Comparison of ENCODE assay signal across 20 mouse cellular contexts in genomic region chr17:28524831-28525430, GRCm38 (mm10). TPM values are rescaled to one million over a fixed set of nuclear protein-coding genes. Genes with fewer than 3 reads are reported as not detected.
A peak's percentile ranks its signal among the peaks of the same experiment; 100 is the strongest.
DNase-seq lines count a peak whose midpoint lies in the region; ATAC-seq and TF ChIP-seq lines count a peak whose summit lies in the region.
"Had no signal": no experiment of that assay in that cellular context is flagged by ENCODE, and none has a peak within 500 bp of the region (broad histone marks: within the 10 kb centered on the region; RNA-seq: fewer than 3 reads in every experiment).

No protein-coding gene starts in this region.

- no peak overlapping the region for H3K4me3 ChIP-seq in lung, embryonic 14.5 days (ENCODE audit: low read depth, low read length)
- no peak overlapping the region for H3K4me3 ChIP-seq in lung, adult 2 months (replicated peaks; ENCODE audit: extremely low read depth, low read depth, low read length)
- H3K4me3 ChIP-seq in MEL (ENCODE audit: control insufficient read depth in 1 of 2, insufficient read depth in 1 of 2, low read depth in 2 of 2, low read length in 2 of 2), result no peak overlapping the region
- no peak overlapping the region for H3K4me3 ChIP-seq in neural tube, embryonic 15.5 days (replicated peaks)
- H3K4me3 ChIP-seq: embryonic facial prominence, embryonic 12.5 days; liver, embryonic 13.5 days; neural tube, embryonic 13.5 days had no signal

- no peaks in the 10 kb centered on the region for H3K27me3 ChIP-seq in lung, embryonic 14.5 days (ENCODE audit: insufficient read depth, low read length)
- no peaks in the 10 kb centered on the region for H3K27me3 ChIP-seq in MEL (ENCODE audit: control insufficient read depth in 1 of 2, insufficient read depth in 2 of 2, low read length in 2 of 2)
- peaks cover 8% of the 10 kb centered on the region for H3K27me3 ChIP-seq in neural tube, embryonic 15.5 days (replicated peaks)

- no peak for ATAC-seq in lung, embryonic 14.5 days (ENCODE audit: insufficient read depth)
- ATAC-seq in neural tube, embryonic 15.5 days (ENCODE audit: low FRiP score), result no peak

- H3K4me2 ChIP-seq in lung, embryonic 14.5 days, result no peak overlapping the region
- no peak overlapping the region for H3K4me2 ChIP-seq in neural tube, embryonic 15.5 days
- H3K4me2 ChIP-seq: embryonic facial prominence, embryonic 12.5 days; neural tube, embryonic 13.5 days had no signal

- H3K36me3 ChIP-seq in lung, embryonic 14.5 days (ENCODE audit: insufficient read depth), result no peaks in the 10 kb centered on the region
- H3K36me3 ChIP-seq in MEL (ENCODE audit: control insufficient read depth in 1 of 2, insufficient read depth in 2 of 2, low read length in 2 of 2), result peaks cover 0 to 23% of the 10 kb centered on the region in 2 experiments; a peak in 2 of 4 replicates
- no peaks in the 10 kb centered on the region for H3K36me3 ChIP-seq in neural tube, embryonic 15.5 days
- H3K36me3 ChIP-seq: embryonic facial prominence, embryonic 12.5 days; forebrain, embryonic 10.5 days; liver, embryonic 13.5 days; neural tube, embryonic 13.5 days had no signal

- WGBS in lung, embryonic 14.5 days, result 58% methylated on average over 4 of the region's 4 CpGs
- WGBS in lung, adult 2 months, result 69% methylated on average over 4 of the region's 4 CpGs
- 76% methylated on average over 4 of the region's 4 CpGs for whole genome bisulfite sequencing in neural tube, embryonic 15.5 days

- TF ChIP-seq RAD21 in MEL (IDR thresholded peaks at IDR 0.05; ENCODE audit: low read depth, low read length), result no peak

- peak; percentile 11 for DNase-seq in kidney, adult 11 months
- DNase-seq in kidney, adult 8-10 months, result no peak
- DNase-seq in lung, embryonic 14.5 days, result no peak
- DNase-seq in lung, adult 2 months, result no peak
- DNase-seq in A20 (ENCODE audit: low read depth, low spot score) (peak; percentile 72), MEL (ENCODE audit: low read depth, low spot score) (peak; percentile 67)
- no peak for DNase-seq in testis, postnatal 10 days (ENCODE audit: low spot score)
- DNase-seq: adrenal gland, postnatal 36 days; cerebellum, postnatal 36 days; heart, postnatal 4 days; liver, embryonic 13.5 days; thymus, postnatal 14 days had no signal

- no peak for TF ChIP-seq EP300 in MEL (IDR thresholded peaks at IDR 0.05; ENCODE audit: low read depth in 1 of 2, low read length in 2 of 2)

- H3K4me1 ChIP-seq in lung, embryonic 14.5 days (ENCODE audit: insufficient read depth), result 0 out of 2 replicates have a peak, but pooled peaks cover 6% of the 10 kb centered on the region
- H3K4me1 ChIP-seq in lung, adult 2 months (ENCODE audit: control insufficient read depth, insufficient read depth, low read length), result peaks cover 10% of the 10 kb centered on the region
- peaks cover 8 to 27% of the 10 kb centered on the region in 2 experiments; a peak in 3 of 4 replicates for H3K4me1 ChIP-seq in MEL (ENCODE audit: control insufficient read depth in 1 of 2, insufficient read depth in 2 of 2, low read length in 2 of 2)
- peaks cover 27% of the 10 kb centered on the region for H3K4me1 ChIP-seq in neural tube, embryonic 15.5 days

- no peaks in the 10 kb centered on the region for H3K9me3 ChIP-seq in lung, embryonic 14.5 days (ENCODE audit: low read depth, low read length)
- H3K9me3 ChIP-seq in MEL (replicated peaks; ENCODE audit: insufficient read depth, low read length), result no peaks in the 10 kb centered on the region
- no peaks in the 10 kb centered on the region for H3K9me3 ChIP-seq in neural tube, embryonic 15.5 days (replicated peaks)
- H3K9me3 ChIP-seq: embryonic facial prominence, embryonic 12.5 days; forebrain, embryonic 10.5 days; liver, embryonic 13.5 days; neural tube, embryonic 13.5 days had no signal

- peak; percentile 9; the same call in 1 of the 2 replicates for TF ChIP-seq CTCF in lung, embryonic 14.5 days (IDR thresholded peaks at IDR 0.05; ENCODE audit: low read depth)
- no peak for TF ChIP-seq CTCF in lung, adult 2 months (IDR thresholded peaks at IDR 0.05; ENCODE audit: insufficient read depth, low read length)
- no peak; a peak in 1 of 6 replicates for TF ChIP-seq CTCF in MEL (IDR thresholded peaks at IDR 0.05 in 2 of 3, conservative IDR thresholded peaks at IDR 0.05 in 1 of 3; ENCODE audit: control insufficient read depth in 1 of 3, insufficient read depth in 1 of 3, low read depth in 2 of 3, low read length in 3 of 3, poor library complexity in 1 of 3, severe bottlenecking in 1 of 3)

- no peak overlapping the region for H3K9ac ChIP-seq in lung, embryonic 14.5 days
- no peak overlapping the region for H3K9ac ChIP-seq in MEL (ENCODE audit: control insufficient read depth, low read depth, low read length, poor library complexity, severe bottlenecking)
- H3K9ac ChIP-seq in neural tube, embryonic 15.5 days (replicated peaks), result no peak overlapping the region
- H3K9ac ChIP-seq: embryonic facial prominence, embryonic 12.5 days; liver, embryonic 13.5 days; neural tube, embryonic 13.5 days had no signal

- no peak for TF ChIP-seq POLR2A in lung, adult 2 months (IDR thresholded peaks at IDR 0.05; ENCODE audit: borderline replicate concordance, extremely low read depth, low read depth, low read length)
- TF ChIP-seq POLR2A in MEL (IDR thresholded peaks at IDR 0.05; ENCODE audit: control insufficient read depth in 1 of 2, insufficient read depth in 1 of 2, low read depth in 1 of 2, low read length in 2 of 2, poor library complexity in 1 of 2), result peak in 1 of 2 experiments; percentile 29; a peak in 1 of 4 replicates

- peaks cover 5% of the 10 kb centered on the region; the same call in 1 of the 2 replicates for H3K79me2 ChIP-seq in MEL (ENCODE audit: control insufficient read depth, insufficient read depth, low read length, poor library complexity)

- no peak overlapping the region for H3K27ac ChIP-seq in lung, embryonic 14.5 days (ENCODE audit: low read depth)
- peak overlapping the region; percentile 93 for H3K27ac ChIP-seq in MEL (ENCODE audit: control insufficient read depth, low read depth, low read length)
- no peak overlapping the region for H3K27ac ChIP-seq in neural tube, embryonic 15.5 days (replicated peaks)
- H3K27ac ChIP-seq: embryonic facial prominence, embryonic 12.5 days; forebrain, embryonic 10.5 days; liver, embryonic 13.5 days; neural tube, embryonic 13.5 days had no signal

TF ChIP-seq in MEL, 35 proteins besides CTCF, POLR2A, EP300 and RAD21 (continues in another document):
- TF ChIP-seq ZNF384 (IDR thresholded peaks at IDR 0.05; ENCODE audit: low read depth, low read length) (peak; percentile 40; the same call in 1 of the 2 replicates), TAL1 (IDR thresholded peaks at IDR 0.05; ENCODE audit: low read length) (no peak), MXI1 (IDR thresholded peaks at IDR 0.05; ENCODE audit: low read depth, low read length) (no peak), E2F4 (IDR thresholded peaks at IDR 0.05; ENCODE audit: borderline replicate concordance, low read depth, low read length) (no peak), ELF1 (IDR thresholded peaks at IDR 0.05; ENCODE audit: low read depth, low read length) (0 out of 2 replicates have a peak, but pooled peaks have one; percentile 14), TBP (IDR thresholded peaks at IDR 0.05; ENCODE audit: low read depth, low read length) (peak; percentile 60; the same call in 1 of the 2 replicates), TCF12 (IDR thresholded peaks at IDR 0.05; ENCODE audit: low read depth, low read length) (no peak), NRF1 (IDR thresholded peaks at IDR 0.05; ENCODE audit: insufficient read depth, low read depth, low read length, poor library complexity, severe bottlenecking) (no peak), MYC (IDR thresholded peaks at IDR 0.05; ENCODE audit: low read depth, low read length) (peak; percentile 61; the same call in 1 of the 2 replicates)

RNA-seq across cellular contexts. Expression of gene Armc12, which starts 5.7 kb away (rescaled TPM):
- not detected in 2 replicates for polyA plus RNA-seq in lung, embryonic 14.5 days (2014; fragmentation: Nextera tagmentation; extraction: Ambion mirVana)
- not detected in 2 replicates for polyA plus RNA-seq in lung, adult 2 months (2012; rRNA removed)
- not detected in 2 replicates for total RNA-seq in MEL (2012; rRNA removed)
- under 1 TPM in 1 of 2 experiments, not detected in 1; 0.15 TPM for polyA plus RNA-seq in MEL (2012; ENCODE audit: insufficient read depth in 1 of 2, insufficient read length in 2 of 2, low read depth in 1 of 2, low replicate concordance in 2 of 2, missing spikeins in 1 of 2)
- polyA plus RNA-seq in neural tube, embryonic 15.5 days (2015; fragmentation: Nextera tagmentation; extraction: Ambion mirVana), result not detected in 2 replicates
- total RNA-seq: adrenal gland, postnatal 36 days; heart, adult 18-20 months; heart, postnatal 4 days; layer of hippocampus, adult 18-20 months; megakaryocyte, adult 5-6 weeks had no signal
- polyA plus RNA-seq: embryonic facial prominence, embryonic 12.5 days; forebrain, embryonic 10.5 days; intestine, embryonic 14.5 days; liver, embryonic 13.5 days; neural tube, embryonic 13.5 days had no signal

RNA-seq across cellular contexts. Expression of gene Fkbp5, which starts 7.6 kb away (rescaled TPM):
- polyA plus RNA-seq in lung, embryonic 14.5 days (2014; fragmentation: Nextera tagmentation; extraction: Ambion mirVana), result 8.3 and 8.7 TPM in 2 replicates
- 8.8 and 14.8 TPM in 2 replicates for polyA plus RNA-seq in lung, adult 2 months (2012; rRNA removed)
- 16.5 and 16.6 TPM in 2 replicates for total RNA-seq in MEL (2012; rRNA removed)
- polyA plus RNA-seq in MEL (2012; ENCODE audit: insufficient read depth in 1 of 2, insufficient read length in 2 of 2, low read depth in 1 of 2, low replicate concordance in 2 of 2, missing spikeins in 1 of 2), result 100 to 1,000 TPM in 1 of 2 experiments, 10 to 100 TPM in 1; 44.3 to 184 TPM
- polyA plus RNA-seq in neural tube, embryonic 15.5 days (2015; fragmentation: Nextera tagmentation; extraction: Ambion mirVana), result 27.2 and 51.1 TPM in 2 replicates

RNA-seq across cellular contexts. Expression of gene Clpsl2, which starts 24.3 kb away (rescaled TPM):
- polyA plus RNA-seq in lung, embryonic 14.5 days (2014; fragmentation: Nextera tagmentation; extraction: Ambion mirVana), result not detected in 2 replicates
- not detected in 2 replicates for polyA plus RNA-seq in lung, adult 2 months (2012; rRNA removed)
- total RNA-seq in MEL (2012; rRNA removed), result not detected in 2 replicates
- not detected for polyA plus RNA-seq in MEL (2012; ENCODE audit: insufficient read depth in 1 of 2, insufficient read length in 2 of 2, low read depth in 1 of 2, low replicate concordance in 2 of 2, missing spikeins in 1 of 2)
- polyA plus RNA-seq in neural tube, embryonic 15.5 days (2015; fragmentation: Nextera tagmentation; extraction: Ambion mirVana), result not detected in 2 replicates
- total RNA-seq: adrenal gland, postnatal 36 days; heart, adult 18-20 months; heart, postnatal 4 days; layer of hippocampus, adult 18-20 months; megakaryocyte, adult 5-6 weeks had no signal
- polyA plus RNA-seq: embryonic facial prominence, embryonic 12.5 days; forebrain, embryonic 10.5 days; intestine, embryonic 14.5 days; liver, embryonic 13.5 days; neural tube, embryonic 13.5 days had no signal

RNA-seq across cellular contexts. Expression of gene Clps, which starts 35.6 kb away (rescaled TPM):
- 0.33 and 0.80 TPM in 2 replicates for polyA plus RNA-seq in lung, embryonic 14.5 days (2014; fragmentation: Nextera tagmentation; extraction: Ambion mirVana)
- 1.8 and 16.1 TPM in 2 replicates for polyA plus RNA-seq in lung, adult 2 months (2012; rRNA removed)
- total RNA-seq in MEL (2012; rRNA removed), result not detected in 2 replicates
- polyA plus RNA-seq in MEL (2012; ENCODE audit: insufficient read depth in 1 of 2, insufficient read length in 2 of 2, low read depth in 1 of 2, low replicate concordance in 2 of 2, missing spikeins in 1 of 2), result not detected
- 20.5 TPM in 1 of 2 replicates, not detected in the other for polyA plus RNA-seq in neural tube, embryonic 15.5 days (2015; fragmentation: Nextera tagmentation; extraction: Ambion mirVana)
- total RNA-seq: adrenal gland, postnatal 36 days; heart, adult 18-20 months; heart, postnatal 4 days; layer of hippocampus, adult 18-20 months; megakaryocyte, adult 5-6 weeks had no signal
- polyA plus RNA-seq: embryonic facial prominence, embryonic 12.5 days; forebrain, embryonic 10.5 days; neural tube, embryonic 13.5 days had no signal

RNA-seq across cellular contexts. Expression of gene Lhfpl5, which starts 50.5 kb away (rescaled TPM):
- 0.20 and 0.32 TPM in 2 replicates for polyA plus RNA-seq in lung, embryonic 14.5 days (2014; fragmentation: Nextera tagmentation; extraction: Ambion mirVana)
- not detected in 2 replicates for polyA plus RNA-seq in lung, adult 2 months (2012; rRNA removed)
- not detected in 2 replicates for total RNA-seq in MEL (2012; rRNA removed)
- under 1 TPM in 1 of 2 experiments, not detected in 1; 0.19 TPM for polyA plus RNA-seq in MEL (2012; ENCODE audit: insufficient read depth in 1 of 2, insufficient read length in 2 of 2, low read depth in 1 of 2, low replicate concordance in 2 of 2, missing spikeins in 1 of 2)
- polyA plus RNA-seq in neural tube, embryonic 15.5 days (2015; fragmentation: Nextera tagmentation; extraction: Ambion mirVana), result 17.5 and 20.2 TPM in 2 replicates
- total RNA-seq: heart, adult 18-20 months; heart, postnatal 4 days; megakaryocyte, adult 5-6 weeks had no signal
- polyA plus RNA-seq: liver, embryonic 13.5 days had no signal

Comparison
In these comparisons a context has a peak if more than half of its experiments do, and no peak if none do; other contexts are left out.
1. DNase-seq: peak in kidney, adult 11 months (single experiment), A20 (single experiment) and MEL (single experiment); none in kidney, adult 8-10 months (0 of 2), lung, embryonic 14.5 days (single experiment), lung, adult 2 months (single experiment) and testis, postnatal 10 days (single experiment).